Mouse (Mus musculus) olfactory bulb, adult 2 months (tissue): ENCODE results near the gene Gm14327.
"Not testable (repeated sequence)": the region's sequence is repeated elsewhere in the genome, so short reads cannot be mapped to it uniquely, and the experiment has no call there.

Experiments
- CTCF ChIP-seq: fragments of 200-500 bp; IDR thresholded peaks from 2 replicates; pipeline ENCODE4 v1.5.1; 2012; ENCODE audit warnings: low read depth, mild to moderate bottlenecking, low read length, moderate library complexity; ENCODE audit not compliant: insufficient read depth
- POLR2A ChIP-seq: fragments of 200-500 bp; IDR thresholded peaks from 2 replicates; pipeline ENCODE4 v1.6.1; 2012; ENCODE audit warnings: mild to moderate bottlenecking, low read depth, low read length, moderate library complexity; ENCODE audit not compliant: insufficient read depth

- not testable (repeated sequence) for TF ChIP-seq CTCF, POLR2A
Observed at GRCm38 (mm10) chr2:177903276-177903675, 6.4 kb downstream of the Gm14327 start.
